Mouse (Mus musculus) hindbrain, embryonic 14.5 days (tissue): Measurements from ENCODE around the gene Sbsn. TPM values are rescaled to one million over a fixed set of nuclear protein-coding genes. Genes with fewer than 3 reads are reported as not detected.

Experiments used
- ATAC-seq: fragments of 200-750 bp; cut with Nextera tagmentation; 2 replicates; pipeline ENCODE4 v1.8.0; 2017; ENCODE audit warnings: moderate number of reproducible peaks, mild to moderate bottlenecking, moderate TSS enrichment, moderate library complexity; ENCODE audit not compliant: low FRiP score
- DNase-seq: peaks from one replicate; pipeline ENCODE4 v3.0.0-alpha.2; 2015; ENCODE audit warnings: low spot score
- H3K27ac ChIP-seq: fragments of 300-500 bp; sonication (generic); 2 replicates; pipeline ENCODE4 v1.5.1; 2014; ENCODE audit warnings: mild to moderate bottlenecking, moderate library complexity
- H3K27me3 ChIP-seq: fragments of 300-500 bp; sonication (generic); 2 replicates; pipeline ENCODE4 v1.6.1; 2014; ENCODE audit warnings: mild to moderate bottlenecking, low read length, mixed read lengths; ENCODE audit not compliant: control insufficient read depth, insufficient read depth
- H3K36me3 ChIP-seq: fragments of 300-500 bp; sonication (generic); replicated peaks from 2 replicates; pipeline ENCODE4 v1.6.1; 2014; ENCODE audit not compliant: control insufficient read depth, insufficient read depth
- H3K4me1 ChIP-seq: fragments of 300-500 bp; sonication (generic); replicated peaks from 2 replicates; pipeline ENCODE4 v1.6.1; 2014; ENCODE audit warnings: antibody characterized with exemption, low read length, mixed read lengths; ENCODE audit not compliant: control insufficient read depth, insufficient read depth
- H3K4me2 ChIP-seq: fragments of 300-500 bp; sonication (generic); replicated peaks from 2 replicates; pipeline ENCODE4 v1.6.1; 2014; ENCODE audit warnings: mild to moderate bottlenecking, moderate library complexity
- H3K4me3 ChIP-seq: fragments of 300-500 bp; sonication (generic); replicated peaks from 2 replicates; pipeline ENCODE4 v1.5.1; 2014; ENCODE audit warnings: mild to moderate bottlenecking, low read length
- H3K9ac ChIP-seq: fragments of 300-500 bp; sonication (generic); 2 replicates; pipeline ENCODE4 v1.6.1; 2014
- H3K9me3 ChIP-seq: fragments of 300-500 bp; sonication (generic); 2 replicates; pipeline ENCODE4 v1.6.1; 2016; ENCODE audit warnings: low read length; ENCODE audit not compliant: control insufficient read depth
- WGBS: fragments of 180-500 bp; shearing (Covaris S2); extraction: QIAGEN DNeasy Blood & Tissue Kit; methylation state at CpG from one replicate; pipeline ENCODE4 v1.1.7; 2014; 5-methylcytosine and 5-hydroxymethylcytosine counted together
- polyA plus RNA-seq: library from polyadenylated mRNA; unstranded; fragments of >200 nt; fragmentation: Nextera tagmentation; extraction: Ambion mirVana; gene quantifications from 2 replicates; pipeline ENCODE4 v1.2.1, GENCODE M21; 2014

Sbsn gene
- polyA plus RNA-seq, 1 experiment from 2014 or later = 2.1 TPM

- ATAC-seq = no peak
- 98% methylated on average over 9 of the region's 9 CpGs for WGBS
- H3K4me1 ChIP-seq = no peaks in the 10 kb centered on the region
These were observed 24.8 kb downstream of the Sbsn start for GRCm38 (mm10) chr7:30776104-30776503.

GRCm38 (mm10) chr7:30777081-30777579, 25.9 kb downstream of the Sbsn start:
- no peak for ATAC-seq
- no peak overlapping the region for H3K4me3 ChIP-seq
- H3K27me3 ChIP-seq = no peaks in the 10 kb centered on the region
- H3K9ac ChIP-seq = no peak overlapping the region
- no peak for DNase-seq
- H3K4me2 ChIP-seq = no peak overlapping the region
- H3K36me3 ChIP-seq = no peaks in the 10 kb centered on the region
- no peaks in the 10 kb centered on the region for H3K9me3 ChIP-seq
- no peaks in the 10 kb centered on the region for H3K4me1 ChIP-seq
- WGBS = 40% methylated on average over 7 of the region's 7 CpGs
- no peak overlapping the region for H3K27ac ChIP-seq

More at GRCm38 (mm10) chr7:30776104-30776503, 24.8 kb downstream of the Sbsn start:
- Histone ChIP-seq H3K9ac (no peak overlapping the region), H3K4me3 (no peak overlapping the region), H3K27me3 (no peaks in the 10 kb centered on the region), H3K4me2 (no peak overlapping the region), H3K27ac (no peak overlapping the region), H3K36me3 (no peaks in the 10 kb centered on the region), H3K9me3 (no peaks in the 10 kb centered on the region)
- no peak for DNase-seq

- H3K36me3 ChIP-seq = no peaks in the 10 kb centered on the region
- H3K4me3 ChIP-seq = no peak overlapping the region
- no peak for DNase-seq
- no peak overlapping the region for H3K27ac ChIP-seq
- no peaks in the 10 kb centered on the region for H3K4me1 ChIP-seq
- no peak for ATAC-seq
- H3K9me3 ChIP-seq = no peaks in the 10 kb centered on the region
- 73% methylated on average over 1 of the region's 1 CpGs for WGBS
- H3K9ac ChIP-seq = no peak overlapping the region
- H3K4me2 ChIP-seq = no peak overlapping the region
- no peaks in the 10 kb centered on the region for H3K27me3 ChIP-seq
These were observed 26.6 kb downstream of the Sbsn start for GRCm38 (mm10) chr7:30777911-30778310.

- H3K4me3 ChIP-seq = no peak overlapping the region
- no peaks in the 10 kb centered on the region for H3K27me3 ChIP-seq
- H3K9ac ChIP-seq = no peak overlapping the region
- H3K36me3 ChIP-seq = no peaks in the 10 kb centered on the region
- 67% methylated on average over 4 of the region's 4 CpGs for WGBS
- DNase-seq = no peak
- 0 out of 2 replicates have a peak, but pooled peaks cover 8% of the 10 kb centered on the region for H3K4me1 ChIP-seq
- no peak for ATAC-seq
- no peak overlapping the region for H3K27ac ChIP-seq
- no peaks in the 10 kb centered on the region for H3K9me3 ChIP-seq
- H3K4me2 ChIP-seq = no peak overlapping the region
These were observed 30.5 kb downstream of the Sbsn start for GRCm38 (mm10) chr7:30781792-30782191.

GRCm38 (mm10) chr7:30782658-30783057, 31.4 kb downstream of the Sbsn start:
- no peak overlapping the region for H3K4me2 ChIP-seq
- no peaks in the 10 kb centered on the region for H3K36me3 ChIP-seq
- WGBS = 90% methylated on average over 3 of the region's 3 CpGs
- H3K4me3 ChIP-seq = no peak overlapping the region
- no peak overlapping the region for H3K27ac ChIP-seq
- no peaks in the 10 kb centered on the region for H3K9me3 ChIP-seq
- H3K9ac ChIP-seq = no peak overlapping the region
- H3K27me3 ChIP-seq = no peaks in the 10 kb centered on the region
- DNase-seq (no peak), ATAC-seq (no peak)
- H3K4me1 ChIP-seq = 0 out of 2 replicates have a peak, but pooled peaks cover 8% of the 10 kb centered on the region

GRCm38 (mm10) chr7:30785154-30785553, 33.9 kb downstream of the Sbsn start:
- peak overlapping the region; percentile 59 for H3K27ac ChIP-seq
- DNase-seq = no peak
- H3K9ac ChIP-seq = no peak overlapping the region
- no peaks in the 10 kb centered on the region for H3K9me3 ChIP-seq
- no peak overlapping the region for H3K4me2 ChIP-seq
- H3K27me3 ChIP-seq = no peaks in the 10 kb centered on the region
- ATAC-seq = no peak
- no peaks in the 10 kb centered on the region for H3K36me3 ChIP-seq
- no peak overlapping the region for H3K4me3 ChIP-seq
- 0 out of 2 replicates have a peak, but pooled peaks cover 8% of the 10 kb centered on the region for H3K4me1 ChIP-seq
- WGBS = 83% methylated on average over 1 of the region's 1 CpGs

GRCm38 (mm10) chr7:30785721-30786546, 34.7 kb downstream of the Sbsn start:
- Histone ChIP-seq H3K27ac (peak overlapping the region; percentile 59), H3K9ac (no peak overlapping the region), H3K4me1 (0 out of 2 replicates have a peak, but pooled peaks cover 8% of the 10 kb centered on the region), H3K27me3 (no peaks in the 10 kb centered on the region), H3K9me3 (no peaks in the 10 kb centered on the region), H3K4me3 (no peak overlapping the region), H3K4me2 (no peak overlapping the region), H3K36me3 (no peaks in the 10 kb centered on the region)
- peak; percentile 40 for DNase-seq
- peak; percentile 89 for ATAC-seq
- WGBS = 49% methylated on average over 13 of the region's 13 CpGs

GRCm38 (mm10) chr7:30787377-30788022, 36.2 kb downstream of the Sbsn start, which contains the start of gene Krtdap:
TSS of gene Krtdap (plus strand) at chr7:30787896.
- 54% methylated on average over 15 of the region's 15 CpGs for WGBS
- DNase-seq = no peak
- H3K36me3 ChIP-seq = no peaks in the 10 kb centered on the region
- 0 out of 2 replicates have a peak, but pooled peaks cover 8% of the 10 kb centered on the region for H3K4me1 ChIP-seq
- no peaks in the 10 kb centered on the region for H3K27me3 ChIP-seq
- H3K4me2 ChIP-seq = no peak within 1 kb of the TSS
- no peak for ATAC-seq
- no peak within 1 kb of the TSS for H3K9ac ChIP-seq
- no peak within 1 kb of the TSS for H3K27ac ChIP-seq
- no peak within 1 kb of the TSS for H3K4me3 ChIP-seq
- no peaks in the 10 kb centered on the region for H3K9me3 ChIP-seq

- Histone ChIP-seq H3K36me3 (no peaks in the 10 kb centered on the region), H3K27me3 (no peaks in the 10 kb centered on the region), H3K4me3 (no peak overlapping the region), H3K9ac (no peak overlapping the region), H3K9me3 (no peaks in the 10 kb centered on the region), H3K27ac (no peak overlapping the region), H3K4me2 (no peak overlapping the region), H3K4me1 (0 out of 2 replicates have a peak, but pooled peaks cover 8% of the 10 kb centered on the region)
- no peak for ATAC-seq
- no peak for DNase-seq
- 68% methylated on average over 10 of the region's 10 CpGs for WGBS
These were observed 38.9 kb downstream of the Sbsn start for GRCm38 (mm10) chr7:30790141-30790540.
